Mouse (Mus musculus) midbrain, postnatal 0 days (tissue): ENCODE data around the gene Prss50. TPM values are rescaled to one million over a fixed set of nuclear protein-coding genes. Genes with fewer than 3 reads are reported as not detected.

Experiments used
- ATAC-seq: fragments of 200-750 bp; cut with Nextera tagmentation; 2 replicates; pipeline ENCODE4 v1.8.0; 2017; ENCODE audit warnings: moderate number of reproducible peaks, mild to moderate bottlenecking, moderate TSS enrichment, moderate library complexity; ENCODE audit not compliant: low FRiP score
- DNase-seq: peaks from one replicate; pipeline ENCODE4 v3.0.0-alpha.2; 2015; ENCODE audit warnings: low spot score
- H3K27ac ChIP-seq: fragments of 300-500 bp; sonication (generic); 2 replicates; pipeline ENCODE4 v1.5.1; 2014; ENCODE audit warnings: low read depth, mild to moderate bottlenecking, low read length, mixed read lengths
- H3K27me3 ChIP-seq: fragments of 300-500 bp; sonication (generic); 2 replicates; pipeline ENCODE4 v1.6.1; 2014; ENCODE audit warnings: low read length, control low read depth, mixed read lengths; ENCODE audit not compliant: insufficient read depth
- H3K36me3 ChIP-seq: fragments of 300-500 bp; sonication (generic); 2 replicates; pipeline ENCODE4 v1.6.1; 2014; ENCODE audit warnings: low read length, control low read depth, mixed read lengths; ENCODE audit not compliant: insufficient read depth
- H3K4me1 ChIP-seq: fragments of 300-500 bp; sonication (generic); 2 replicates; pipeline ENCODE4 v1.6.1; 2014; ENCODE audit warnings: mild to moderate bottlenecking, control low read depth, antibody characterized with exemption, low read length, mixed read lengths; ENCODE audit not compliant: insufficient read depth
- H3K4me2 ChIP-seq: fragments of 300-500 bp; sonication (generic); 2 replicates; pipeline ENCODE4 v1.6.1; 2014; ENCODE audit warnings: low read depth, mild to moderate bottlenecking, low read length, mixed read lengths; ENCODE audit not compliant: poor library complexity, severe bottlenecking
- H3K4me3 ChIP-seq: fragments of 300-500 bp; sonication (generic); 2 replicates; pipeline ENCODE4 v1.5.1; 2014; ENCODE audit warnings: low read depth, mild to moderate bottlenecking, low read length, moderate library complexity
- H3K9ac ChIP-seq: fragments of 300-500 bp; sonication (generic); replicated peaks from 2 replicates; pipeline ENCODE4 v1.6.1; 2014; ENCODE audit warnings: mild to moderate bottlenecking, low read length, moderate library complexity, mixed read lengths; ENCODE audit not compliant: poor library complexity, severe bottlenecking
- H3K9me3 ChIP-seq: fragments of 300-500 bp; sonication (generic); 2 replicates; pipeline ENCODE4 v1.6.1; 2016; ENCODE audit warnings: low read length, control low read depth
- CTCF ChIP-seq: IDR thresholded peaks from 2 replicates; pipeline ENCODE4 v1.5.1; 2016; ENCODE audit warnings: antibody characterized with exemption, mild to moderate bottlenecking
- WGBS: fragments of 180-500 bp; shearing (Covaris S2); extraction: QIAGEN DNeasy Blood & Tissue Kit; methylation state at CpG from one replicate; pipeline ENCODE4 v1.1.7; 2014; 5-methylcytosine and 5-hydroxymethylcytosine counted together
- polyA plus RNA-seq: library from polyadenylated mRNA; unstranded; fragments of >200 nt; fragmentation: Nextera tagmentation; extraction: Ambion mirVana; gene quantifications from 2 replicates; pipeline ENCODE4 v1.2.1, GENCODE M21; 2015
- total RNA-seq: library from RNA; depleted of rRNA; stranded (reverse); fragments of >200 nt; gene quantifications from 2 replicates; pipeline ENCODE4 v1.2.3, GENCODE M21; 2014

The Prss50 gene
- total and polyA plus RNA-seq, 2 experiments from 2014 or later = 1.0 to 1.3 TPM

DNA sequence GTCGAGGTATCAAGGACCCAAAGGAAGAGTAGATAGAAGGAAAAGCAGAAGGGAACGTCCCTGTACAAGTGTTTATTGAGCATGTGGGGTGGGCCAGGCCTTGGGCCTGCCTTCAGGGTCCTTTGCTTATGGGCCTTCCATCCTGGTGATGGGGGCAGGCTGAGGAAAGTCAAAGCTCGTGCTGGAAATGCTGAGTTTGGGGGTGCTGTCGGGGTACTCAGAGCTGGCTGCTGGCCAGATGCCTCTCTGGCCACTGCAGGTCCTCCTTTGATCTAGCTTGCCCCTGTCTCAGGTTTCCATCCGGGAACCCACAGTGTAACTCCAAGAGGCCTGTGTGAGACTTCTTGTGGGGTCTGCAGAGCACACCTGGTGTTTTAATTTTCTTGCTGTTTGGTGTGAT is 756 bp downstream of the Prss50 start:
- WGBS = 54% methylated on average over 5 of the region's 5 CpGs
- no peak overlapping the region for H3K4me2 ChIP-seq

DNA sequence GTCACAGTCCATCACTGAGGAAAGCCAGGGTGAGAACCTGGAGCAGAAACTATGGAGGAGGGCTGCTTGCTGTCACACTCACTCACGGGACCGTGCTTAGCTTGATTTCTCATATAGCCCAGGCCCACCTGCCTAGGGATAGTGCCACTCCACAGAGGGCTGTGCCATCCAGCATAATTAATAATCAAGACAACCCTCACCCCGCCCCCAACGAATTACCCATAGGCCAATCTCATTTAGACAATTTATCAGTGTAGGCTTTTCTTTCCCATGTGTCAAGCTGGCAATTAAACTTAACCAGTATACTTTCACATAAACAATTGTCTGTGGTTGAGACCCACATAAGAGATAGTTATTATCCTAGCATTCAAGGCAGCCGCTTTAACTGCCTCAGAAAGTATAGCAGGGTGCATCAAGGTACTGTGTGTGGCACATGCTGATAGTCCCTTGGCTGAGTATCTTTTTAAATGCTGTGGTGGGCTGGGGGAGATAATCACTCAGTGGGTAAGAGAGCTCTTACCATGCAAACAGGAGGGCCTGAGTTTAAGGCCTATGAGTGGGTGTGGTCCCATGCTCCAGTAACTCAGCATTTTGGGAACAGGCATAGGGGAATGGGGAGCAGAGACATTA is 1.3 kb downstream of the Prss50 start:
- 93% methylated on average over 5 of the region's 5 CpGs for WGBS
- ATAC-seq (no peak), DNase-seq (no peak)
- Histone ChIP-seq H3K27me3 (peaks cover 17% of the 10 kb centered on the region), H3K9me3 (no peaks in the 10 kb centered on the region), H3K4me2 (no peak overlapping the region), H3K4me1 (0 out of 2 replicates have a peak, but pooled peaks cover 5% of the 10 kb centered on the region), H3K27ac (no peak overlapping the region), H3K36me3 (no peaks in the 10 kb centered on the region), H3K4me3 (no peak overlapping the region), H3K9ac (no peak overlapping the region)
- no peak for TF ChIP-seq CTCF

More for the DNA sequence above, 756 bp downstream of the Prss50 start:
- Histone ChIP-seq H3K36me3 (no peaks in the 10 kb centered on the region), H3K27ac (no peak overlapping the region), H3K4me1 (0 out of 2 replicates have a peak, but pooled peaks cover 5% of the 10 kb centered on the region), H3K9ac (no peak overlapping the region), H3K27me3 (peaks cover 17% of the 10 kb centered on the region), H3K9me3 (no peaks in the 10 kb centered on the region), H3K4me3 (no peak overlapping the region)
- TF ChIP-seq CTCF = no peak
- DNase-seq = no peak
- no peak for ATAC-seq

DNA sequence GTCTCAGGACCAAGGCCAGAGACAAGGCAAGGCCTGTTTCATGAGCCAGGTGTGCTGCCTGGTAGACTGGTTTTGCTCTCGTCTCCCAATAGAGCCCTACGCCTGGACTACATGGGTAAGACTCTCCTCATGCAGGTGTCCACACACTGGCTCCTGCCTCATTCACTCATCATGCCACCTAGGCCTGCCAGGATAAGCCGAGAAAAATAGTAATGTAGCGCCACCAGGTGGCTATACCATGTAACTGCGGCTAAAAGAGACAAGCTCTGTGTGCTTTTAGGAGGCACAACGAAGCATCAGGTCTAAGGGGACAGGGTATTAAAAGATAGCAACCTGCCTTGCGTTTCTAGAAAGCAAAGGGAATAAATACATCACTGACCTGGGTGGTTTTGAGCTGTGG is 13.3 kb downstream of the Prss50 start:
- H3K27ac ChIP-seq = no peak overlapping the region
- H3K27me3 ChIP-seq = no peaks in the 10 kb centered on the region
- 23% methylated on average over 7 of the region's 7 CpGs for WGBS
- H3K36me3 ChIP-seq = no peaks in the 10 kb centered on the region
- H3K4me1 ChIP-seq = peaks cover 11% of the 10 kb centered on the region; the same call in 1 of the 2 replicates
- peak; percentile 81 for TF ChIP-seq CTCF
- H3K4me2 ChIP-seq = no peak overlapping the region
- H3K9me3 ChIP-seq = no peaks in the 10 kb centered on the region
- peak; percentile 75 for DNase-seq
- H3K4me3 ChIP-seq = no peak overlapping the region
- H3K9ac ChIP-seq = no peak overlapping the region
- ATAC-seq = no peak

DNA sequence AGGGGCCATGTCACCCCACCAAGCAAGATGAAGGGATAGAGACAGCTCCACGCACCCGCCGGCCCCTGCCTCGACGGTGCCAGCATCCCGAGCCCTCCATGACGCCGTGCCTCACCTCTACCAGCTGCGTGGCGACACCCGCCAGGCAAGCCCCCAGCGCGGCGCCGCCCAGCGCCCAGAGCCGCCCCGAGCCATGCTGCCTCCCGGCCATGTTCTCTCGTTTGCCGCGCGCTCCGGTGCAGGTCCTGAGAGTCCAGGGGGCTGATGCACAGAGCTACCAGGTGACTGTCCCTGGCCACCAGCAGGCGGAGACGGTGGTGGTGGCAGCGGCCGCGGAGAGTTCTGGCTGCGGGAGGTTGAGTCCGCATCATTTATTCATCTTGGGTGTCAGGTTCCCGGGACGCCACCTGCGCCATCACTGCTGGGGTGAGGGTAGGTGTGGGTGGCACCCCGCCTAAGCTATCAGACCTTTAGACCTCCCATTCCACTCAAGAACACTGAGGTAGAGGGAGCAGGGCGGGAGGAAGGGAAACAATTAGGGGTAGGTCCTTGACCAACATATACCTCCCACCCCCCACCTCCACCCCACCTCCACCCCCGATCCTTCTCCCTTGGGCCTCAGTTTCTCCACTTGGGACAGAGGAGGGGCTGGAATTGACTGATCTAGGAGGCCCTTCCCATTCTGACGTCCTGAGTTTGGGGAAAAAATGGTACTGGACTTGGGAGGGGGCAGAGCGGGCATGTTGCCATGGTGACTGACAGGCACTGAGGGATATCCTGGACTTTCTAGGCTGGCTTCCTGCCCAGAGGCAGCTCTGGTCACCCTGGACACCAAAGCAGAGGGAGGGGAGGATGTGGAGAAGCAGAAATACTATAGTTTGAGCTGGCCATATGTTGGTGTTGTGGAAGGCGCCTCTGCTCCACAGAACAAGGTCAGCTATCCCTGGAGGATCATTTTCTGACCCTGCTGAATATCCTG is 16.2 kb downstream of the Prss50 start:
- Histone ChIP-seq H3K36me3 (no peaks in the 10 kb centered on the region), H3K4me3 (peak overlapping the region; percentile 39), H3K27me3 (no peaks in the 10 kb centered on the region), H3K4me1 (peaks cover 11% of the 10 kb centered on the region; the same call in 1 of the 2 replicates), H3K4me2 (peak overlapping the region; percentile 69), H3K9me3 (no peaks in the 10 kb centered on the region), H3K9ac (peak overlapping the region; percentile 66), H3K27ac (peak overlapping the region; percentile 57; the same call in 1 of the 2 replicates)
- 4% methylated on average over 38 of the region's 40 CpGs for WGBS
- TF ChIP-seq CTCF = peak; percentile 56
- ATAC-seq (peak; percentile 66), DNase-seq (peak; percentile 95)

DNA sequence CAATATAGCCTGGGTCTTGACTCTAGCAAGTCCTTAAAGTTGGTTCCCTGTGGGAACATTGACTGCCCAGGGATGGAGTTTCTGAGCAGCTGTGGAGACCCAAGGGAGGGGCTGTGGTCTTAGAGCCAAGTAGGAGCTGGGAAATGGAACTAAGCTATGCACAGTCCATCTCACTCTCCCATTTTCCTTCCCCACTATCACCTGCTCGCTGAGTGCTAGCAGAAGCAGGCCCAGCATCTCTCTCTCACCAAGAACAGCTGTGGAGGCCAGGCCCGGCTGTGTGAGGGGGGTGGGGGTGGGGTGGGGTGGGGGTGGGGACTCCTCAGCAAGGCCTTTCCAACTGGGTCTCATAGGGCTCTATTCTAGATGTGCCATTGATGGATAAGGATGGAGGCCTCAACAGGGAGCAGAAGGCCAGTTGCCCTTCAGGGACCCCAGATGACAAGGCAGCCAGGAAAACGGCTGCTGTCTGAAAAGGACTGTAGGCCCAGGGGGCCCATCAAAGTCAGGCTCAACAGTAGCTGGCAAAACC is 17.0 kb downstream of the Prss50 start:
- Histone ChIP-seq H3K36me3 (no peaks in the 10 kb centered on the region), H3K27me3 (no peaks in the 10 kb centered on the region), H3K9ac (no peak overlapping the region), H3K4me1 (peaks cover 11% of the 10 kb centered on the region; the same call in 1 of the 2 replicates), H3K4me2 (peak overlapping the region; percentile 69; the same call in 1 of the 2 replicates), H3K27ac (peak overlapping the region; percentile 57; the same call in 1 of the 2 replicates), H3K9me3 (no peaks in the 10 kb centered on the region), H3K4me3 (no peak overlapping the region)
- TF ChIP-seq CTCF = no peak
- peak; percentile 14; the same call in 1 of the 2 replicates for ATAC-seq
- peak; percentile 14 for DNase-seq
- WGBS = 21% methylated on average over 2 of the region's 3 CpGs
